Mouse (Mus musculus) intestine, postnatal 0 days (tissue): ENCODE results near the gene Chga. TPM values are rescaled to one million over a fixed set of nuclear protein-coding genes. Genes with fewer than 3 reads are reported as not detected.

Experiments used
- ATAC-seq: fragments of 200-750 bp; cut with Nextera tagmentation; 2 replicates; pipeline ENCODE4 v1.8.0; 2017; ENCODE audit warnings: mild to moderate bottlenecking, moderate TSS enrichment, moderate library complexity
- H3K27ac ChIP-seq: fragments of 300-500 bp; sonication (generic); 2 replicates; pipeline ENCODE4 v1.5.1; 2014; ENCODE audit warnings: mild to moderate bottlenecking, low read depth, low read length, moderate library complexity
- H3K27me3 ChIP-seq: fragments of 300-500 bp; sonication (generic); replicated peaks from 2 replicates; pipeline ENCODE4 v1.6.1; 2014; ENCODE audit warnings: low read length, mixed read lengths; ENCODE audit not compliant: control insufficient read depth, insufficient read depth
- H3K36me3 ChIP-seq: fragments of 300-500 bp; sonication (generic); 2 replicates; pipeline ENCODE4 v1.6.1; 2014; ENCODE audit warnings: mild to moderate bottlenecking, moderate library complexity; ENCODE audit not compliant: control insufficient read depth, insufficient read depth
- H3K4me1 ChIP-seq: fragments of 300-500 bp; sonication (generic); replicated peaks from 2 replicates; pipeline ENCODE4 v1.6.1; 2014; ENCODE audit warnings: antibody characterized with exemption, low read length, mixed read lengths; ENCODE audit not compliant: control insufficient read depth, insufficient read depth
- H3K4me2 ChIP-seq: fragments of 300-500 bp; sonication (generic); replicated peaks from 2 replicates; pipeline ENCODE4 v1.6.1; 2014; ENCODE audit warnings: low read depth, mild to moderate bottlenecking, moderate library complexity
- H3K4me3 ChIP-seq: fragments of 300-500 bp; sonication (generic); 2 replicates; pipeline ENCODE4 v1.5.1; 2014; ENCODE audit warnings: low read depth, low read length
- H3K9ac ChIP-seq: fragments of 300-500 bp; sonication (generic); 2 replicates; pipeline ENCODE4 v1.6.1; 2014; ENCODE audit warnings: mild to moderate bottlenecking, low read depth, low read length
- H3K9me3 ChIP-seq: fragments of 300-500 bp; sonication (generic); 2 replicates; pipeline ENCODE4 v1.6.1; 2016; ENCODE audit warnings: mixed run types; ENCODE audit not compliant: control insufficient read depth
- CTCF ChIP-seq: sonication (generic); IDR thresholded peaks from 2 replicates; pipeline ENCODE4 v1.5.1; 2016; ENCODE audit warnings: low read depth, mild to moderate bottlenecking, control low read depth, antibody characterized with exemption, moderate library complexity
- WGBS: fragments of 180-500 bp; shearing (Covaris S2); extraction: QIAGEN DNeasy Blood & Tissue Kit; methylation state at CpG from one replicate; pipeline ENCODE4 v1.1.7; 2014; 5-methylcytosine and 5-hydroxymethylcytosine counted together
- polyA plus RNA-seq: library from polyadenylated mRNA; unstranded; fragments of >200 nt; fragmentation: Nextera tagmentation; extraction: Ambion mirVana; gene quantifications from 2 replicates; pipeline ENCODE4 v1.2.1, GENCODE M21; 2015

The Chga gene
- polyA plus RNA-seq, 1 experiment from 2014 or later: 41.5 TPM

- peak; percentile 77 for ATAC-seq
- no peak overlapping the region for H3K9ac ChIP-seq
- H3K36me3 ChIP-seq: peaks cover 83% of the 10 kb centered on the region
- 35% methylated on average over 10 of the region's 10 CpGs for WGBS
- no peaks in the 10 kb centered on the region for H3K27me3 ChIP-seq
- no peak overlapping the region for H3K4me2 ChIP-seq
- H3K4me3 ChIP-seq: no peak overlapping the region
- TF ChIP-seq CTCF: no peak
- no peaks in the 10 kb centered on the region for H3K9me3 ChIP-seq
- peak overlapping the region; percentile 84 for H3K27ac ChIP-seq
- 0 out of 2 replicates have a peak, but pooled peaks cover 4% of the 10 kb centered on the region for H3K4me1 ChIP-seq
Observed at GRCm38 (mm10) chr12:102576659-102577398, 22.1 kb downstream of the Chga start.

- Histone ChIP-seq H3K36me3 (peaks cover 80% of the 10 kb centered on the region), H3K9me3 (no peaks in the 10 kb centered on the region), H3K27ac (no peak overlapping the region), H3K9ac (no peak overlapping the region), H3K4me2 (no peak overlapping the region), H3K4me3 (no peak overlapping the region), H3K27me3 (no peaks in the 10 kb centered on the region), H3K4me1 (0 out of 2 replicates have a peak, but pooled peaks cover 4% of the 10 kb centered on the region)
- 60% methylated on average over 6 of the region's 6 CpGs for whole genome bisulfite sequencing
- TF ChIP-seq CTCF: peak; percentile 89
- no peak for ATAC-seq
Observed at GRCm38 (mm10) chr12:102579041-102579440, 24.3 kb downstream of the Chga start.

GRCm38 (mm10) chr12:102581579-102582196, 26.9 kb downstream of the Chga start:
- H3K4me1 ChIP-seq: 0 out of 2 replicates have a peak, but pooled peaks cover 4% of the 10 kb centered on the region
- no peak overlapping the region for H3K4me3 ChIP-seq
- peak overlapping the region; percentile 63 for H3K27ac ChIP-seq
- no peak overlapping the region for H3K4me2 ChIP-seq
- ATAC-seq: peak; percentile 52
- no peak overlapping the region for H3K9ac ChIP-seq
- peaks cover 87% of the 10 kb centered on the region for H3K36me3 ChIP-seq
- no peaks in the 10 kb centered on the region for H3K9me3 ChIP-seq
- no peak for TF ChIP-seq CTCF
- WGBS: 58% methylated on average over 5 of the region's 5 CpGs
- H3K27me3 ChIP-seq: no peaks in the 10 kb centered on the region

GRCm38 (mm10) chr12:102582441-102582840, 27.7 kb downstream of the Chga start:
- no peak for ATAC-seq

GRCm38 (mm10) chr12:102585390-102585789, 30.6 kb downstream of the Chga start:
- Histone ChIP-seq H3K4me3 (no peak overlapping the region), H3K27me3 (no peaks in the 10 kb centered on the region), H3K27ac (no peak overlapping the region), H3K4me1 (no peaks in the 10 kb centered on the region), H3K36me3 (peaks cover 71% of the 10 kb centered on the region), H3K9ac (no peak overlapping the region), H3K9me3 (no peaks in the 10 kb centered on the region), H3K4me2 (no peak overlapping the region)
- no peak for TF ChIP-seq CTCF
- no peak for ATAC-seq
- 82% methylated on average over 3 of the region's 3 CpGs for WGBS

More at GRCm38 (mm10) chr12:102582441-102582840, 27.7 kb downstream of the Chga start:
- H3K9ac ChIP-seq: no peak overlapping the region
- no peak for TF ChIP-seq CTCF
- 71% methylated on average over 11 of the region's 11 CpGs for WGBS
- H3K4me2 ChIP-seq: no peak overlapping the region
- no peak overlapping the region for H3K4me3 ChIP-seq
- H3K36me3 ChIP-seq: peaks cover 86% of the 10 kb centered on the region
- H3K9me3 ChIP-seq: no peaks in the 10 kb centered on the region
- 0 out of 2 replicates have a peak, but pooled peaks cover 1% of the 10 kb centered on the region for H3K4me1 ChIP-seq
- H3K27ac ChIP-seq: peak overlapping the region; percentile 63
- H3K27me3 ChIP-seq: no peaks in the 10 kb centered on the region

- 82% methylated on average over 9 of the region's 9 CpGs for WGBS
- Histone ChIP-seq H3K27ac (no peak overlapping the region), H3K36me3 (peaks cover 63% of the 10 kb centered on the region), H3K4me3 (no peak overlapping the region), H3K9ac (no peak overlapping the region), H3K4me2 (no peak overlapping the region), H3K9me3 (no peaks in the 10 kb centered on the region), H3K4me1 (no peaks in the 10 kb centered on the region), H3K27me3 (no peaks in the 10 kb centered on the region)
- ATAC-seq: no peak
- TF ChIP-seq CTCF: no peak
Observed at GRCm38 (mm10) chr12:102586286-102586881, 31.6 kb downstream of the Chga start.
